Mouse (Mus musculus) spleen, adult 2 months (tissue): Measurements from ENCODE around the gene Prtn3. TPM values are rescaled to one million over a fixed set of nuclear protein-coding genes. Genes with fewer than 3 reads are reported as not detected.

Source experiments
- DNase-seq, 2 experiments: peaks; one replicate each; pipeline versions ENCODE4 v3.0.0 to v3.0.0-alpha.2; 2012 to 2021; ENCODE audit warnings: low spot score in 2 of 2, low read depth in 1 of 2
- H3K27ac ChIP-seq: fragments of 200-500 bp; 2 replicates; pipeline ENCODE4 v1.5.1; 2012; ENCODE audit warnings: low read length, inconsistent platforms; ENCODE audit not compliant: insufficient read depth
- H3K27me3 ChIP-seq: fragments of 200-500 bp; 2 replicates; pipeline ENCODE4 v1.6.1; 2012; ENCODE audit warnings: mild to moderate bottlenecking, moderate library complexity, low read length, inconsistent platforms; ENCODE audit not compliant: control insufficient read depth, insufficient read depth
- H3K36me3 ChIP-seq: fragments of 200-500 bp; 2 replicates; pipeline ENCODE4 v1.6.1; 2012; ENCODE audit warnings: mild to moderate bottlenecking, low read length, inconsistent platforms; ENCODE audit not compliant: control insufficient read depth, insufficient read depth
- H3K4me1 ChIP-seq: fragments of 200-500 bp; 2 replicates; pipeline ENCODE4 v1.6.1; 2011; ENCODE audit warnings: inconsistent platforms; ENCODE audit not compliant: control insufficient read depth, insufficient read depth, insufficient read length
- H3K4me3 ChIP-seq: fragments of 200-500 bp; 2 replicates; pipeline ENCODE4 v1.5.1; 2011; ENCODE audit warnings: mild to moderate bottlenecking, inconsistent platforms; ENCODE audit not compliant: insufficient read depth, insufficient read length; ENCODE audit errors: extremely low read depth
- CTCF ChIP-seq: fragments of 200-500 bp; IDR thresholded peaks from 2 replicates; pipeline ENCODE4 v1.5.1; 2011; ENCODE audit warnings: mild to moderate bottlenecking, inconsistent platforms; ENCODE audit not compliant: insufficient read depth, insufficient read length, insufficient replicate concordance; ENCODE audit errors: extremely low read depth
- POLR2A ChIP-seq: fragments of 200-500 bp; IDR thresholded peaks from 2 replicates; pipeline ENCODE4 v1.6.1; 2011; ENCODE audit warnings: low read depth, low read length, inconsistent platforms
- WGBS: fragments of 180-500 bp; shearing (Covaris S2); methylation state at CpG from one replicate; pipeline ENCODE4 v1.1.7; 2018; 5-methylcytosine and 5-hydroxymethylcytosine counted together
- polyA plus RNA-seq: library from polyadenylated mRNA; depleted of rRNA; stranded (reverse); fragments of >200 nt; gene quantifications from 2 replicates; pipeline ENCODE4 v1.2.3, GENCODE M21; 2012; rRNA removed

Gene Prtn3
- polyA plus RNA-seq, 1 experiment, result 25.6 TPM

DNA sequence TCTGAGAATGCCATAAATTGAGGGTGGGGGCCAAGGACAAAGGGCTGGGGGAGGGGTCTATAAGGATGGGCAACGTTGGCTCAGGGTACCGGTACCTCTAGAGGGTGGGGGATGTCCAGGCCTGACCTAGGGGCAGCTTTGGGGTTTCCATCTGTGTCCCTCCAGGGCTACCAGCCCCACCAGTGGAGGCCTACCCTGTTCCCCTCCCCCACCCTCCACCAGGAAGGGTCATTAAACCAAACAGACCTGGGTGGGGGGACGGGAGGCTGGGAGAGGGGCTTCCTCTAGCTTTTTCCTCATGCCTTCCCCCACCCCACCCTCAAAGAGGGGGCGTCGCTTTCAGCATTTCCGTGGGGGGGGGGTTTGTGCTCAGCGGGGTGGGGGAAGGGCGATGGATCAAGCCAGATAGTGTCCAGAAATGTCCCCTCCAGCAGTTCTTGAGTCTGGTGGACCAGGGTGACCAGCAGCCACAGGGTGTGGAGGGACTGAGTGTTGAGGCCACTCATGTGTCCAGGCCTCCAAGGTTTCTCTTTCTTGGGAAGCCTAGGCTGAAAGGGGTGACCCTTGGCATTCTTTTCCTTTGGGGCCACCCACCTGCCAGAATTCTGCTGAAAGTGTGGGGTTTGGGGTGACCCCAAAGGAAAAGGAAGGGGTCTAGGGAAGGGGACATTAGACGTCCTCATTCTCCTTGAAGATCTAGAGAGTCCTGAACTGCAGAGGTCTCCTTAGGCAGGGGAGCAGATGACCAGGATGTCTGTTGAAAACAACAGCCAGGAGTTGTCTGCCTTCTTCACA, 54.8 kb downstream of the Prtn3 start:
- no peak for TF ChIP-seq CTCF
- no peak for TF ChIP-seq POLR2A
- WGBS, result 64% methylated on average over 9 of the region's 9 CpGs
- DNase-seq, result no peak
- H3K36me3 ChIP-seq, result peaks cover 15% of the 10 kb centered on the region
- no peak overlapping the region for H3K27ac ChIP-seq
- peaks cover 6% of the 10 kb centered on the region; the same call in 1 of the 2 replicates for H3K4me1 ChIP-seq
- H3K27me3 ChIP-seq, result no peaks in the 10 kb centered on the region
- H3K4me3 ChIP-seq, result no peak overlapping the region

GRCm38 (mm10) chr10:79929967-79930825, 55.9 kb downstream of the Prtn3 start:
- Histone ChIP-seq H3K27ac (no peak overlapping the region), H3K4me1 (peaks cover 8% of the 10 kb centered on the region; the same call in 1 of the 2 replicates), H3K27me3 (no peaks in the 10 kb centered on the region), H3K4me3 (no peak overlapping the region), H3K36me3 (peaks cover 15% of the 10 kb centered on the region)
- WGBS, result 86% methylated on average over 18 of the region's 18 CpGs
- no peak for DNase-seq
- TF ChIP-seq CTCF (no peak), POLR2A (no peak)

- Histone ChIP-seq H3K4me1 (peaks cover 8% of the 10 kb centered on the region; the same call in 1 of the 2 replicates), H3K27ac (no peak overlapping the region), H3K36me3 (peaks cover 15% of the 10 kb centered on the region), H3K27me3 (no peaks in the 10 kb centered on the region), H3K4me3 (no peak overlapping the region)
- TF ChIP-seq POLR2A (no peak), CTCF (no peak)
- DNase-seq, result no peak
- WGBS, result 92% methylated on average over 16 of the region's 16 CpGs
Measured at GRCm38 (mm10) chr10:79930826-79931186, 56.5 kb downstream of the Prtn3 start.

GRCm38 (mm10) chr10:79931797-79932196, 57.5 kb downstream of the Prtn3 start:
- Histone ChIP-seq H3K36me3 (peaks cover 15% of the 10 kb centered on the region), H3K27ac (no peak overlapping the region), H3K4me3 (no peak overlapping the region), H3K4me1 (peaks cover 17% of the 10 kb centered on the region; the same call in 1 of the 2 replicates), H3K27me3 (no peaks in the 10 kb centered on the region)
- WGBS, result 86% methylated on average over 9 of the region's 9 CpGs
- TF ChIP-seq CTCF (no peak), POLR2A (no peak)
- DNase-seq, result no peak

DNA sequence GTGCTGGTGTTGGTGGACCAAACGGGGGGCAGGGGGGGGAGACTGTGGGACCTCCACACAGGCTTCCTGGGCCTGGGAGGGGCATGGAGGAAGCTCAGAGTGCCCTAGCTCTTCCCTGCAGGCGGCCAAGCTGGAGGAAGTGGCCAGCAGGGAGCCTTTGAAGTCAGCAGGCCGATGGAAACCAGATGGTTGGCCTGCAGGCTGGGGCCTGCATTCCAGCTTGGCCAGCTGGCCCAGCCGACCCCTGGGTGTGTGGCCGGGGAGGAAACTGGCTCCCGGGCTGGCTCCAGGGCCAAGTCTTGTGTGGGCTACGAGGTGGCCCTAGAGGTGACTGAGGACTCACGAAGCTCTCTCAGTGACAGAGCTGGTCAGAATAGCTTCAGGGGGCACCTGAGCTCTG, 58.5 kb downstream of the Prtn3 start:
- H3K27me3 ChIP-seq, result no peaks in the 10 kb centered on the region
- H3K4me1 ChIP-seq, result peaks cover 25% of the 10 kb centered on the region
- DNase-seq, result no peak
- WGBS, result 73% methylated on average over 8 of the region's 8 CpGs
- TF ChIP-seq POLR2A (no peak), CTCF (no peak)
- H3K36me3 ChIP-seq, result peaks cover 15% of the 10 kb centered on the region
- no peak overlapping the region for H3K27ac ChIP-seq
- H3K4me3 ChIP-seq, result no peak overlapping the region

Other genes starting within 250 kb of the Prtn3 start
- gene Shc2, start 236.6 kb upstream of the Prtn3 start, polyA plus RNA-seq, result 1.0 and 1.3 TPM in 2 replicates
- gene Odf3l2, start 228.7 kb upstream of the Prtn3 start, polyA plus RNA-seq, result not detected in 2 replicates
- 22.0 and 33.9 TPM in 2 replicates for gene Madcam1, start 209.9 kb upstream of the Prtn3 start, polyA plus RNA-seq
- 47.9 and 77.7 TPM in 2 replicates for gene Tpgs1, start 205.1 kb upstream of the Prtn3 start, polyA plus RNA-seq
- gene Cdc34, start 192.3 kb upstream of the Prtn3 start, polyA plus RNA-seq, result 119 and 143 TPM in 2 replicates
- gene Gzmm, start 185.5 kb upstream of the Prtn3 start, polyA plus RNA-seq, result 1.7 and 1.8 TPM in 2 replicates
- 208 and 255 TPM in 2 replicates for gene Bsg, start 170.0 kb upstream of the Prtn3 start, polyA plus RNA-seq
- gene Hcn2, start 157.8 kb upstream of the Prtn3 start, polyA plus RNA-seq, result 0.77 and 1.5 TPM in 2 replicates
- gene Polrmt, start 127.9 kb upstream of the Prtn3 start, polyA plus RNA-seq, result 60.5 and 62.5 TPM in 2 replicates
- not detected in 2 replicates for gene Fgf22, start 119.4 kb upstream of the Prtn3 start, polyA plus RNA-seq
- gene Rnf126, start 107.5 kb upstream of the Prtn3 start, polyA plus RNA-seq, result 122 and 217 TPM in 2 replicates
- 5.8 and 10.9 TPM in 2 replicates for gene Fstl3, start 97.2 kb upstream of the Prtn3 start, polyA plus RNA-seq
- gene Prss57, start 83.5 kb upstream of the Prtn3 start, polyA plus RNA-seq, result 1.4 and 1.6 TPM in 2 replicates
- 9.2 and 14.6 TPM in 2 replicates for gene Palm, start 80.9 kb upstream of the Prtn3 start, polyA plus RNA-seq
- 0.07 and 0.18 TPM in 2 replicates for gene Misp, start 53.5 kb upstream of the Prtn3 start, polyA plus RNA-seq
- gene Ptbp1, start 20.0 kb upstream of the Prtn3 start, polyA plus RNA-seq, result 251 and 315 TPM in 2 replicates
- 3.6 and 4.0 TPM in 2 replicates for gene Plppr3, start 158 bp downstream of the Prtn3 start, polyA plus RNA-seq
- 33.0 and 61.9 TPM in 2 replicates for gene Elane, start 11.8 kb downstream of the Prtn3 start, polyA plus RNA-seq
- 71.5 and 138 TPM in 2 replicates for gene Cfd, start 16.4 kb downstream of the Prtn3 start, polyA plus RNA-seq
- gene Med16, start 34.4 kb downstream of the Prtn3 start, polyA plus RNA-seq, result 46.4 and 73.7 TPM in 2 replicates
- gene Gm26602, start 36.4 kb downstream of the Prtn3 start, polyA plus RNA-seq, result not detected in 2 replicates
- gene Kiss1r, start 42.5 kb downstream of the Prtn3 start, polyA plus RNA-seq, result 5.3 and 6.3 TPM in 2 replicates
- 117 and 150 TPM in 2 replicates for gene R3hdm4, start 46.7 kb downstream of the Prtn3 start, polyA plus RNA-seq
- 15.0 and 23.2 TPM in 2 replicates for gene Arid3a, start 52.6 kb downstream of the Prtn3 start, polyA plus RNA-seq
- gene Wdr18, start 85.7 kb downstream of the Prtn3 start, polyA plus RNA-seq, result 41.2 and 51.6 TPM in 2 replicates
- 0.12 and 0.16 TPM in 2 replicates for gene Grin3b, start 96.2 kb downstream of the Prtn3 start, polyA plus RNA-seq
- gene Tmem259, start 109.9 kb downstream of the Prtn3 start, polyA plus RNA-seq, result 266 and 371 TPM in 2 replicates
- gene Cnn2, start 114.1 kb downstream of the Prtn3 start, polyA plus RNA-seq, result 297 and 409 TPM in 2 replicates
- 50.4 and 64.5 TPM in 2 replicates for gene Abca7, start 122.0 kb downstream of the Prtn3 start, polyA plus RNA-seq
- gene Arhgap45, start 142.2 kb downstream of the Prtn3 start, polyA plus RNA-seq, result 492 and 574 TPM in 2 replicates
- gene Polr2e, start 165.3 kb downstream of the Prtn3 start, polyA plus RNA-seq, result 139 and 182 TPM in 2 replicates
- gene Gpx4, start 172.7 kb downstream of the Prtn3 start, polyA plus RNA-seq, result 238 and 259 TPM in 2 replicates
- 95.0 and 122 TPM in 2 replicates for gene Sbno2, start 231.1 kb downstream of the Prtn3 start, polyA plus RNA-seq
- 120 and 144 TPM in 2 replicates for gene Stk11, start 241.3 kb downstream of the Prtn3 start, polyA plus RNA-seq